Mouse (Mus musculus): ENCODE results near the gene Ankrd61. TPM values are rescaled to one million over a fixed set of nuclear protein-coding genes. Genes with fewer than 3 reads are reported as not detected.

Ankrd61 gene
- total and polyA plus RNA-seq, 3 experiments: 0.08 TPM; not detected in 2

DNA sequence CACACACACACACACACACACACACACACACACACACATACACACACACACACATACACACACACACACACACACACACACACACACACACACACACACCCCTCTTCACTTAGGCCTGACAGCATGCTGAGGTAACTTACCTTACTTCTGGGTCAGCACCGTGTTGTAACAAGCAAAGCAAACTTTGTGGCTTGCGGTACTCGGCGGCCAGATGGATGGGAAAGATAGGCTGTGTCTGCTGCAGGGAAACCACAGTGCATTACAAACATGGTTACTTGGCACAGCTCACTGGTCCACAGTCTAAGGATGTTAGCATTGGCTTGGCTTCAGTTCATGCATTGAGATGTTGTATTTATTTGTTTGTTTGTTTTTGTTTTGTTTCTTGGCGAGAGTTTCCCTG, 4.1 kb downstream of the Ankrd61 start:
- DNase-seq: no peak

DNA sequence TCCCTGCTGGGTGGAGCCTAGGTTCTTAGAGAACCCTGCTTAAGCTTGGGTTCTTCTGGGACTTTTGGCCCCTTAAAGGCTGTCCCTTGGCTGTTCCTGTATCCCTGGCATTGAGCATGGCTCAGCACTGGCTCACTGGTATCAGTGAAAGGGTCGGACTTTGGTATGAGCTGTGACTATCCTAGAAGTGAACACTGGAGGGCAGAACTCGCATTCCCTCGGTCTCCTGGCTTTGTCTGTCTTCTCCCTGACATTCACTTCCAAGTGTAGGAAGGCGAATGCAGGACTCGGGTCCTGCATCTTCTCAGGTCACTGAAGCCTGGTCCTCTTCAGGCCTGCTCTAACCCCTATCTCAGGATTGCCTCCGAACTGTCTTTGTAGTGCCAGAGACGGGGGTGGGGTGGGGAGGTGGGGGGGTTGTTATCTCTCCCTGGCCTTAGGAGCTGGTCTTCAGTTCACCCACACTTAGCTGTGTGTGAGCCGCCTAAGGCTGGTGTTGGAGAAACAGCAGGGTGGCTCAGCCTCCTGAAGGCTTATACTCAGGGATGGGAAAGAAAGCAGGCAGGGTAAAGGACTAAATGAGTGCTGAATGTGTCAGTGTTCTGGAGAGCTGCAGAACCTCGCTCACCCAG, 5.1 kb downstream of the Ankrd61 start:
- no peak for DNase-seq

DNA sequence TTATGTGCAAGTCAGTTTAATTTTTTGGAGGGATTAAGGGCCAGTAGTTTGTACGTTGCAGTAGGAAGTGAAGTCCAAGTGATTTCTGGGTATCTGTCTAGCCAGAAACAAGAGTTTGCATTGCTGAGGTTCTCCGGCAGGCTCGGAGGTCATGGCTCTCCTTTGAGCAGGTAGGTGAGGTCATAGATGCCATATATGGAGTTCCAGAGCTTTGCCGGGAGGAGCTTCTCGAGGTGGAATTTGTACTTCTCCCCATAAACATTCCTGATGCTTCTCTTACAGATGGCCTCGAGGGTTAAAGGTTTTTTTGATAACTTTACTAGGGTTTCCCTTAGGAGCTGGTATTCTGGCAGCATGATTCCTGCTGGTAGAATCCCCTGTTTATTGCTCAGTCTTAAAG, 6.7 kb downstream of the Ankrd61 start:
- no peak for DNase-seq

DNA sequence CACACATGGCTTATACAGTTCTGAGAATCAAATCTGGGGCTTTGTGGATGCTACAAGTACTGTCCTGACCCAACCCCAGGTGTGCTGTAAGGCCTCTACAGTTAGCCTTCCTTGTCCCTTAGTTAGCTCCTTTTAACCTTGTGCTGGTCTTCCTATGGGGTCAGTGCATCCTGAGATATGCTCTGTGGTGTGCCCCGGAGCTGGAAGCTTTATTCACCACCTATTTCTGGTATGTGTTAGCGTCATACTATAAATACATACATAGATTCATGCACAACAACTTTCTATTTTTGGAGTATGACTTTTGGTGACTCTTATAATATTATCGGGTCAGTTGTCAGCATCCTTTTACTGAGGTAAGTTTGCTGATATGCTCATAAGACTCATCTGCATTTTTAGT, 12.2 kb downstream of the Ankrd61 start:
- DNase-seq: no peak

DNA sequence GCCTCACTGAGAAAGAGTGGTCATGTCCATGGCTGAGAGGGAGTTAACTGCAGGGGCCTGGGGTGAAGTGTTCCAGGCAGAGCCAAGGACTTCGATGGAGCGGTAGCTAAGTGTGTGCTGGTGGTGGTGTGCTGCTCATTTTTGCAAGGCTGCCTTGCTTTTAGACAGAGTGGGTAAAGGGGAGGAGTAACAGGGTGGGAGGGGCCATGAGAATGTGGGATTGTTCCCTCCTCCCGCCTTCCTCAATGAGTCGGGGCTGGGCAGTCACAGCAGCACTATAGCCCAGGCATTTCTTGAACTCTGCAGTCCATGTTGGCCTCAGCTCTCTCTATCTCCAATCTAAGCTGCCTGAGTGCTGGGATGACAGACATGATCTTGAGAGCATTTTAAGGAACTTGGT, 22.9 kb downstream of the Ankrd61 start:
- no peak for DNase-seq

DNA sequence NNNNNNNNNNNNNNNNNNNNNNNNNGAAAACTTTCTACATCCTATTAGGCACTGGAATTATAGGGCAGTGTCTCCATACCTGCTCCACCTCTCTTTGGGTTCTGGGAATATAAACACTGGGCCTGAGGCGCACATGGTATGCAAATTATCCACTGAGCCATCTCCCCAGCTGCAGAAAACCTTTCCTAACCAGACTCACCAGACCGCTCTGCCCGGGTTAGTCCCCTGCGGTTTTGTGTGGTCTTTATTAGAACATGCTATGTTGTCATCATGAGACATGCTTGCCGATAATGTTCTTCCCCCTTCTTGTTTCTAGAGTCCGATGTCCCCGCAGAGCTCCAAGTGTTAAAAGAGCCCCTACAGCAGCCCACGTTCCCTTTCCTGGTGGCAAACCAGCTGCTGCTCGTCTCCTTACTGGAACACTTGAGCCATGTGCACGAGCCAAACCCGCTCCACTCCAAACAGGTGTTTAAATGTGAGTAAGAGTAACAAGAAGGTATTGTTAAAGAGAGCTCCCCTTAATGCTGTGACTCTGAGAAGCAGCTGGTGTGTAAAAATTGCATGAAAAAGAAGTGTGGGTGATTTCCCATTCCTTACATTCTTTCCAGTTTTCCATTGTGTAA, 25.8 kb downstream of the Ankrd61 start:
- DNase-seq: no peak

Other genes with a start within 250 kb of the Ankrd61 start
- 10 to 100 TPM; 13.1 to 14.6 TPM for gene Usp42, start 165.4 kb downstream of the Ankrd61 start, total RNA-seq (2021)
- 6.2 and 6.8 TPM in 2 replicates for gene Usp42, start 165.4 kb downstream of the Ankrd61 start, polyA plus RNA-seq (2012; rRNA removed)
- 10 to 100 TPM; 38.4 to 38.8 TPM for gene Eif2ak1, start 79.9 kb downstream of the Ankrd61 start, total RNA-seq (2021)
- gene Eif2ak1, start 79.9 kb downstream of the Ankrd61 start, polyA plus RNA-seq (2012; rRNA removed): 20.2 and 25.6 TPM in 2 replicates
- 10 to 100 TPM; 37.5 to 38.1 TPM for gene Aimp2, start 12.2 kb upstream of the Ankrd61 start, total RNA-seq (2021)
- gene Aimp2, start 12.2 kb upstream of the Ankrd61 start, polyA plus RNA-seq (2012; rRNA removed): 69.2 and 77.6 TPM in 2 replicates
- gene Pms2, start 12.3 kb upstream of the Ankrd61 start, total RNA-seq (2021): 1 to 10 TPM; 7.1 to 7.9 TPM
- gene Pms2, start 12.3 kb upstream of the Ankrd61 start, polyA plus RNA-seq (2012; rRNA removed): 0.70 and 0.73 TPM in 2 replicates
- under 1 TPM in 1 of 2 experiments, not detected in 1; 0.95 TPM for gene Gm42421, start 30.5 kb upstream of the Ankrd61 start, total RNA-seq (2021)
- gene Gm42421, start 30.5 kb upstream of the Ankrd61 start, polyA plus RNA-seq (2012; rRNA removed): not detected in 2 replicates
- 1 to 10 TPM; 4.3 to 7.4 TPM for gene Rsph10b, start 35.4 kb upstream of the Ankrd61 start, total RNA-seq (2021)
- 0.21 and 0.31 TPM in 2 replicates for gene Rsph10b, start 35.4 kb upstream of the Ankrd61 start, polyA plus RNA-seq (2012; rRNA removed)
- gene Ccz1, start 117.2 kb upstream of the Ankrd61 start, total RNA-seq (2021): 10 to 100 TPM; 51.1 to 57.1 TPM
- 3.5 and 6.6 TPM in 2 replicates for gene Ccz1, start 117.2 kb upstream of the Ankrd61 start, polyA plus RNA-seq (2012; rRNA removed)
- not detected for gene Ocm, start 129.0 kb upstream of the Ankrd61 start, total RNA-seq (2021)
- gene Ocm, start 129.0 kb upstream of the Ankrd61 start, polyA plus RNA-seq (2012; rRNA removed): not detected in 2 replicates
- gene Lmtk2, start 202.8 kb upstream of the Ankrd61 start, total RNA-seq (2021): 10 to 100 TPM; 32.1 to 36.1 TPM
- gene Lmtk2, start 202.8 kb upstream of the Ankrd61 start, polyA plus RNA-seq (2012; rRNA removed): 14.4 and 14.6 TPM in 2 replicates